Mouse (Mus musculus): ENCODE data around the gene Tnfaip8l1. TPM values are rescaled to one million over a fixed set of nuclear protein-coding genes. Genes with fewer than 3 reads are reported as not detected.

The Tnfaip8l1 gene
- polyA plus RNA-seq, 1 experiment from 2014 or later, result 11.9 TPM

DNA sequence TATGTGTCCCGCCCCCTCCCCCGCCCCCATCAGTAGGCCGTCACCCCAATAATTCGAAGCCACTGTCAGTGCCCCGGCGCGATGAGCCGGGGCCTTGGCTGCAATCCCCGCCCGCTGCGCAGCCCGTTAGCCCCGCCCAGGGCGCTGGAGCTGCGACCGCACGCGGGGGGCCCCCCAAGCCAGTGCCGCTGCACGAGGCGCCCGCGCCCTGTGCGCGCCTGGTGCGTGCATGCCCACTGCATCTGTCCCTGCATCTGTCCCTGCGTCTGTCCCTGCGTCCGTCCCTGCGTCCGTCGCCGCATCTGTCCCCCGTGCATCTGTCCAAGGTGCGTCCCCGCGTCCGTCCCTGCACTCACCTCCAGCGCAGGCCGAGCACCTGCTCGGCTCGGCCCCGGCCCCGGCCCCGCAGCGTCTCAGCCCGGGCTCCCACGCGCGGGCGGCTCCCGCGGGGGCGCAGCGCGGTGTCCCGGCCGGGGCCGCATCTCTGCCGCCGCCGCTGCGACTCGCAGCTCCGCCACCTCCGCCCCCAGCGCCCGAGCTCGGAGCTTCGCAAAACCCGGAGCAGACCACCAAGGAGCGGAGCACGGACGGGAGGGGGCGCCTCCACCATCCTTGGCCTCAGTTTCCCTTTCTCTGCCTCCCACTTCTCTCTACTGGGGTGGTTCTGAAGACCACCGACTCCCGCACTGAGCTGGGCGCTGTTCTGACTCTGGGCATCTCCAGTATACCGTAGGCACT is 22.2 kb upstream of the Tnfaip8l1 start, which contains the start of gene Sema6b:
Gene Sema6b (minus strand): TSS at position 486 of the 738 bp plus-strand sequence.
- H3K27me3 ChIP-seq, result peaks cover 79% of the 10 kb centered on the region
- ATAC-seq (replicated peaks; ENCODE audit: low FRiP score), result peak; percentile 22; the same call in 1 of the 2 replicates

DNA sequence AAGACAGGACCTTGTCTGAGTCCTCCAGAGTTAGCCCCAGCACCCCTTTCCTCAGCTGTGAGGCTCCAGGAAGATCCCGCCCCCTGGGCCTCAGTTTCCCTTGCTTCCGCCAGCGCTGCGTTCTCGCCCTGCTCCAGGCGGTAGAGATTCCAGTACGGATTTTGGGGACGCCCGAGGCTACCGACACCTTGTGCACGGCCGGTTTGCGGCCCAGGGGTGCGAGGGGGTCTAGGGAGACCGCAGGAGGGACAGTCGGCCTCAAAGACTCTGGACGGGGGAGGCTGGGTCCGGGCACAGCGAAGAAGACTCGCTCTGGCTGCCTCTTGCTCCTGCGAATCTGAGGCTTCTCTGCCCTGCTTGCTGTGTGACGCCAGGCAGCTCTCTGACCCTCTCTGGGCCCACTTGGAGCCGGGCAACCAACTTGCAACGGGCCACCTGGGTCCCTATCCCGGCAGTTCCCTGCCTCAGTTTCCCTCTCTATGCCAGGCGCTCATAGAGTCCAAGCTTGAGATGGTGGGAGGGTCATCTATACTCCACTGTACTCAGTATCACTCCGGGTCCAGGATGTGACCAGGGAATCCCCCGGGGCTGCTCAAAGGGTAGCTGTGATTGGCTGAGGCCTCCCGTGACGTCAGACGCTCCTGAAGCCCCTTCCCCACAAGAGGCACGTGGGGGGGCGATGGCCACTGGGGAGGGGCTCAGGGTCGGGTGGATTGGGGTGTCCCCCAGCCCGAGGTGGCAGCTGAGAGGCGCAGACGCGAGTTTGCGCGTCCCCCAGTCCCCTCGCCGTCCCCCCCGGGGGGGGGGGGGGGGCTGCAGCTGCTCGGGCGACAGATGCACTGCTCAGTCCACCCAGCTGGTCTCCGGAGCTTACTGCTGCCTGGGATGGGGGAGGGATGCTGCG is 20.3 kb upstream of the Tnfaip8l1 start:
- peaks cover 44% of the 10 kb centered on the region for H3K4me1 ChIP-seq
- peak; percentile 16; the same call in 1 of the 2 replicates for ATAC-seq (replicated peaks; ENCODE audit: low FRiP score)
- H3K36me3 ChIP-seq, result no peaks in the 10 kb centered on the region
- peak overlapping the region; percentile 77 for H3K4me2 ChIP-seq
- H3K9me3 ChIP-seq (replicated peaks), result no peaks in the 10 kb centered on the region
- H3K27me3 ChIP-seq, result peaks cover 95% of the 10 kb centered on the region
- WGBS, result 1% methylated on average over 44 of the region's 47 CpGs
- H3K27ac ChIP-seq, result no peak overlapping the region
- peak overlapping the region; percentile 30; the same call in 1 of the 2 replicates for H3K9ac ChIP-seq
- peak overlapping the region; percentile 42 for H3K4me3 ChIP-seq (replicated peaks)

More for the DNA sequence above, 22.2 kb upstream of the Tnfaip8l1 start, which contains the start of gene Sema6b:
- Histone ChIP-seq H3K9ac (peak within 1 kb of the TSS; percentile 45; the same call in 1 of the 2 replicates), H3K4me2 (peak within 1 kb of the TSS; percentile 100), H3K9me3 (replicated peaks) (no peaks in the 10 kb centered on the region), H3K4me3 (replicated peaks) (peak within 1 kb of the TSS; percentile 69), H3K27ac (no peak within 1 kb of the TSS), H3K4me1 (peaks cover 48% of the 10 kb centered on the region), H3K36me3 (no peaks in the 10 kb centered on the region)
- 1% methylated on average over 77 of the region's 79 CpGs for WGBS

GRCm38 (mm10) chr17:56144546-56144945 is 17.7 kb upstream of the Tnfaip8l1 start:
- Histone ChIP-seq H3K9me3 (replicated peaks) (no peaks in the 10 kb centered on the region), H3K27ac (no peak overlapping the region), H3K27me3 (peaks cover 100% of the 10 kb centered on the region), H3K9ac (no peak overlapping the region), H3K4me1 (peaks cover 31% of the 10 kb centered on the region), H3K4me2 (no peak overlapping the region), H3K36me3 (no peaks in the 10 kb centered on the region), H3K4me3 (replicated peaks) (no peak overlapping the region)
- ATAC-seq (replicated peaks; ENCODE audit: low FRiP score), result no peak
- 74% methylated on average over 9 of the region's 9 CpGs for WGBS

DNA sequence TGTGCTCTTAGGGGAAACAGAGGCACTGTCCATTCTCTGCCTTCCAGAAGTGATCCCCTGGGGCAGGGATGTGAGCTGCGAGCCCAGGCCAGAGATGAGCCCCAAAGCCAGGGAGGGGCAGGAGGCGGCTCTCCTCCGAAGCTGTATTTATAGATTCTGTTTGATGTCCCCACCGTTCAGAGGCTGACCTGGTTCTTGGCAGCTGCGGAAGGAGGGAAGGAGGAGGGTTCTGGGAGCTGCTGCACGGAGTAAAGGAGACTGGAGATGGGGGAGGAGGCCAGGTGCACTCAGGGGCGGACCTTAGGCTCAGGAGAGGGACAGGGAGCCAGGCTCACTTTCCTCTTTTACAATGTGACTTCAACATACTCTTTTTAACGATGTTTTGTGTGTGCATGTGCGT is 16.1 kb upstream of the Tnfaip8l1 start:
- Histone ChIP-seq H3K9me3 (replicated peaks) (no peaks in the 10 kb centered on the region), H3K4me1 (peaks cover 25% of the 10 kb centered on the region), H3K9ac (no peak overlapping the region), H3K36me3 (no peaks in the 10 kb centered on the region), H3K27ac (no peak overlapping the region), H3K4me2 (no peak overlapping the region), H3K27me3 (peaks cover 100% of the 10 kb centered on the region), H3K4me3 (replicated peaks) (no peak overlapping the region)
- no peak for ATAC-seq (replicated peaks; ENCODE audit: low FRiP score)
- 19% methylated on average over 9 of the region's 9 CpGs for WGBS

DNA sequence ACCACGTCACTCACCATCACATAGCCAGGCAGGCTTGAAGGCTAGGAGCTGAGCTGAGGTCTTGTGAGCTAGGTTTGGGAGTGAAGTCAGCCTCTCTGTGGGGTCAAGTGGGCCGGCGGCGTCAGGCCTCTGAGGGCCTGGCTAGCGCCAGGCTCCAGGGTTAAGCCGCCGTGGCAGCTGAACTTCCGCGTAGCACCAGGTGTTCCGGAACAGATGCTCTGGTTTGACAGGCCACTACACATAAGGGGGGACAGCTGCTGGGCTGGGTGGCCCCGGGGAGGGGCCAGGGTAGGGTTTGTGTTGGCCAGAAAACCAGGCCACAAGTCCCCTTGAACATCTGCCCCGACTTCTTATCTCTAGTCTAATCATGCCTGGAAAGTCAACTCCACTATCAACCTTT is 14.9 kb upstream of the Tnfaip8l1 start:
- no peaks in the 10 kb centered on the region for H3K9me3 ChIP-seq (replicated peaks)
- ATAC-seq (replicated peaks; ENCODE audit: low FRiP score), result no peak
- H3K4me3 ChIP-seq (replicated peaks), result no peak overlapping the region
- no peak overlapping the region for H3K4me2 ChIP-seq
- H3K4me1 ChIP-seq, result peaks cover 12% of the 10 kb centered on the region
- H3K27me3 ChIP-seq, result peaks cover 98% of the 10 kb centered on the region
- no peaks in the 10 kb centered on the region for H3K36me3 ChIP-seq
- 53% methylated on average over 12 of the region's 12 CpGs for WGBS
- H3K27ac ChIP-seq, result no peak overlapping the region
- no peak overlapping the region for H3K9ac ChIP-seq

GRCm38 (mm10) chr17:56148280-56148679 is 14.0 kb upstream of the Tnfaip8l1 start:
- 25% methylated on average over 9 of the region's 9 CpGs for WGBS
- Histone ChIP-seq H3K4me2 (peak overlapping the region; percentile 53), H3K27ac (no peak overlapping the region), H3K4me1 (peaks cover 9% of the 10 kb centered on the region), H3K4me3 (replicated peaks) (peak overlapping the region; percentile 32), H3K9ac (no peak overlapping the region), H3K36me3 (no peaks in the 10 kb centered on the region), H3K27me3 (peaks cover 98% of the 10 kb centered on the region), H3K9me3 (replicated peaks) (no peaks in the 10 kb centered on the region)
- ATAC-seq (replicated peaks; ENCODE audit: low FRiP score), result no peak

DNA sequence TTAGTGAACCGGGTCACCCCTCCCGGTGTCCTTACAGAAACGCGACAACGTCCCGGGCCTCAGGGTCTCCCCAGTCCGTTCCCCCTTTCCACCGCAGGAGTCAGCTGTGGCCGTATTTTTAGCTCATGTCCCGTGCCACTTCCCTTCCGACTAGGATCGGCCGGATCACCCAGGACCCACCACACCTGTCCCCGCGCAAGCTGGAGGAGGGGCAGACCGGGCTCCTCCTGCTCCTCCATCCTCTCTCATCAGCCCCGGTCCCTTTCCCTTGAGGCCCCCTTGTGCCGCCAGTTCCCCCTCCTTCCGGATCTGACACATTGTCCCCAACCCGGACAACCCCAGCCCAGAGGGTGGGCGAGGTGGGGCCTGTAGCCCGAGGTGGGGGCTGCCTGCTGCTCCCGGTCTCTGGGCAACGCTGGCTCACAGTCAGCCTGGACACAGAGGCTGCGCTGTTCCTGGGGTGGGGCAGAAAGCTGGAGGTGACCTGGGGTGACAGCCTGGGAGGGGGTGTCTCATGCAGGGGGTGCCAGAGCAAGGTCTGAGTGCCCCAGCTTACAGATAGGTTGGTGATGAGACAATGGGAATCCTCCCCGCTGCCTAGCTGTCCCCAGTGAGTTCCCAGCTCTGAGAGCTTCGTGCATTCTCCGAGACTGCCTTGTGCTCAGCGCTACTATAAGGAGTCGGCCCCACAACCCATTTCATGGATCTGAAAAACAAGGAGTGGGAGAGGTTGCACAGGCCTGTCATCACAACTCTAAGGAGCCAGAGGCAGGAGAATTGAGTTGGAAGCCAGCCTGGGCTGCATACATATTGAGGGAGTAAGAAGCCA is 13.3 kb upstream of the Tnfaip8l1 start:
- no peak overlapping the region for H3K9ac ChIP-seq
- H3K27ac ChIP-seq, result no peak overlapping the region
- no peaks in the 10 kb centered on the region for H3K9me3 ChIP-seq (replicated peaks)
- no peaks in the 10 kb centered on the region for H3K36me3 ChIP-seq
- H3K4me2 ChIP-seq, result peak overlapping the region; percentile 53
- WGBS, result 1% methylated on average over 30 of the region's 30 CpGs
- H3K27me3 ChIP-seq, result peaks cover 97% of the 10 kb centered on the region
- peaks cover 13% of the 10 kb centered on the region for H3K4me1 ChIP-seq
- H3K4me3 ChIP-seq (replicated peaks), result peak overlapping the region; percentile 32
- 0 out of 2 replicates have a peak, but pooled peaks have one; percentile 17 for ATAC-seq (replicated peaks; ENCODE audit: low FRiP score)

GRCm38 (mm10) chr17:56149897-56150296 is 12.4 kb upstream of the Tnfaip8l1 start:
- WGBS, result 38% methylated on average over 2 of the region's 2 CpGs
- Histone ChIP-seq H3K9me3 (replicated peaks) (no peaks in the 10 kb centered on the region), H3K27ac (no peak overlapping the region), H3K4me1 (peaks cover 13% of the 10 kb centered on the region), H3K4me2 (no peak overlapping the region), H3K36me3 (no peaks in the 10 kb centered on the region), H3K27me3 (peaks cover 97% of the 10 kb centered on the region), H3K9ac (no peak overlapping the region), H3K4me3 (replicated peaks) (no peak overlapping the region)
- no peak for ATAC-seq (replicated peaks; ENCODE audit: low FRiP score)

DNA sequence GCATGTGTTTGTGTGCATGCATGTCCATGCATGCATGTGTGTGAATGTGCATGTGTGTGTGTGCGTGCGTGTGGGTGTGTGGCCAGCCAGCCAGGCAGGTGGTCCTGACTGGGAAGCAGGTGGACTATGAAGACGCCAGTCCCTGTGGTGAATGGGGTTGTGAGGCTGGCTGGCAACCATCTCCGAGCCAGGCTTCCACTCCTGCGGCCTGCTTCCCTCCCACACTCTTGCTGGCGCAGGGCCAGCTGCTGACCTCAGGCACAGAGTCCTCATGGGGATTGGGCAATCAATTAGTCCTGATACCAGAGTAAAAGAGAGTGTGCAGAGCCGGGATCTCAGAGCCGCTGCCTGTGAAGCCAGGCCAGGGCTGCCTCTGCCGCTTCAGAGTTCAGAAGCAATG is 8.6 kb upstream of the Tnfaip8l1 start:
- Histone ChIP-seq H3K4me1 (peaks cover 13% of the 10 kb centered on the region), H3K27ac (no peak overlapping the region), H3K36me3 (no peaks in the 10 kb centered on the region), H3K27me3 (peaks cover 93% of the 10 kb centered on the region), H3K9ac (no peak overlapping the region), H3K4me2 (no peak overlapping the region), H3K4me3 (replicated peaks) (no peak overlapping the region), H3K9me3 (replicated peaks) (no peaks in the 10 kb centered on the region)
- 27% methylated on average over 9 of the region's 9 CpGs for WGBS
- no peak; the same call in 1 of the 2 replicates for ATAC-seq (replicated peaks; ENCODE audit: low FRiP score)

- Histone ChIP-seq H3K4me2 (no peak overlapping the region), H3K36me3 (no peaks in the 10 kb centered on the region), H3K4me3 (replicated peaks) (no peak overlapping the region), H3K9ac (no peak overlapping the region), H3K27me3 (peaks cover 51% of the 10 kb centered on the region), H3K27ac (no peak overlapping the region), H3K4me1 (peaks cover 30% of the 10 kb centered on the region), H3K9me3 (replicated peaks) (no peaks in the 10 kb centered on the region)
- ATAC-seq (replicated peaks; ENCODE audit: low FRiP score), result peak; percentile 16; the same call in 1 of the 2 replicates
- WGBS, result under 1% methylated on average over 9 of the region's 9 CpGs
Observed at GRCm38 (mm10) chr17:56159729-56160128, 2.5 kb upstream of the Tnfaip8l1 start.

DNA sequence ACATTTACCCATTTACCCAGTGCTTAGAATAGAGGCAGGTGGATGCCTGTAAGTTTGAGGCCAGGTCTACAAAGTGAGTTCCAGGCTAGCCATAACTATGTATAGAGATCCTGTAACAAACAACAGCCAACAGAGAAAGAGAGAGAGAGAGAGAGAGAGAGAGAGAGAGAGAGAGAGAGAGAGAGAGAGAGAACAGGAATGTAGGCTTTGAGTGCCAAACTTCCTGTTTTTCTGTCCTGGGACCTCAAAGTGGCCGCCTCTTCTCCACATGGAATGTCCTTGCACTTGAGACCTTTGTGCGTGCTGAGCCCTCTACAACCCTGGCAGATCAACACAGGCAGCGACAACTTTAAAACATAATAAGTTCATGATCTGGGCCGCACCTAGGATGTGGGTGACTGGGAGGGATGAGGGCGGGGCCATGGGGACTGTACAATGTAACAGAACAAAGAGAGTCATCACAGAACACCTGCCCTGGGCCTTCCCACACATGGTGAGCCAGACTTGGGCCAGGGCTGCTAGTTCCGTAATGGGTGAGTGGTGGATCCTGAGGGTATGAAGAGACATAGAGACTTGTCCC is 1.3 kb downstream of the Tnfaip8l1 start:
- Histone ChIP-seq H3K9me3 (replicated peaks) (no peaks in the 10 kb centered on the region), H3K9ac (no peak overlapping the region), H3K4me1 (peaks cover 39% of the 10 kb centered on the region)

More for the DNA sequence above, 1.3 kb downstream of the Tnfaip8l1 start:
- H3K4me3 ChIP-seq (replicated peaks), result peak overlapping the region; percentile 48
- WGBS, result 70% methylated on average over 6 of the region's 6 CpGs
- no peak overlapping the region for H3K27ac ChIP-seq
- peak overlapping the region; percentile 81 for H3K4me2 ChIP-seq
- H3K27me3 ChIP-seq, result peaks cover 19% of the 10 kb centered on the region; the same call in 1 of the 2 replicates
- no peak for ATAC-seq (replicated peaks; ENCODE audit: low FRiP score)
- H3K36me3 ChIP-seq, result no peaks in the 10 kb centered on the region

Data from kidney, embryonic 15.5 days (tissue).